16 mouse cellular contexts compared by ENCODE assay signal in the genomic region with DNA sequence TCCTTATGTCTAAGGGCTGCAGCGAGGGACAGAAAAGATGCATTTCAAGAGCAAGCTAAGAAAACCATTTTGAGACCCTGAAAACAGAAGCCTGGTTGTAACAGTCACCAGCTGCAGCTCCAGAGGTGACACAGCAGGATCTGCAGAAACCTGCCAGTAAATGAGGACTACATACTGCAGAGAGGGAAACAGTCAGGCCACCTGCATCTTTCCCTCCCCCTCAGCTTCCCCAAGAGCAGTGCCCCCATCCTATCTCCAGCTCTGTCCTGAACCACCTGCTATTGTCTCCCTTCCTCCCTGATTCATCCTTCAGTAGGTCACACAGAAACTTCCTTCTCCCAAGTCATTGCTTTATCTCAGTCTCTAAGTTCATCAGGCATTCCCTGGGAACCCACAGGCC.
"Had no signal": no experiment of that assay in that cellular context is flagged by ENCODE, and none has a peak within 500 bp of the region (broad histone marks: within the 10 kb centered on the region; RNA-seq: fewer than 3 reads in every experiment).

No protein-coding gene starts in this region.

- H3K27me3 ChIP-seq: lung, embryonic 15.5 days; megakaryocyte, embryonic 14.5 days; midbrain, embryonic 13.5 days; midbrain, embryonic 15.5 days; neural tube, embryonic 12.5 days; stomach, embryonic 15.5 days had no signal

- H3K9me3 ChIP-seq: lung, embryonic 15.5 days; midbrain, embryonic 13.5 days; midbrain, embryonic 15.5 days; neural tube, embryonic 12.5 days; stomach, embryonic 15.5 days had no signal

- H3K27ac ChIP-seq: lung, embryonic 15.5 days; macrophage; midbrain, embryonic 13.5 days; midbrain, embryonic 15.5 days; neural tube, embryonic 12.5 days; stomach, embryonic 15.5 days; stomach, postnatal 0 days had no signal

- H3K4me3 ChIP-seq: lung, embryonic 15.5 days; megakaryocyte, embryonic 14.5 days; midbrain, embryonic 13.5 days; midbrain, embryonic 15.5 days; neural tube, embryonic 12.5 days; stomach, embryonic 15.5 days had no signal

- ATAC-seq: lung, postnatal 0 days; midbrain, embryonic 13.5 days; midbrain, embryonic 15.5 days had no signal

- H3K4me1 ChIP-seq: lung, embryonic 15.5 days; megakaryocyte, embryonic 14.5 days; midbrain, embryonic 13.5 days; midbrain, embryonic 15.5 days; neural tube, embryonic 12.5 days; stomach, embryonic 15.5 days had no signal

- H3K4me2 ChIP-seq: lung, embryonic 15.5 days; midbrain, embryonic 11.5 days; midbrain, embryonic 13.5 days; midbrain, embryonic 15.5 days; neural tube, embryonic 12.5 days; stomach, embryonic 15.5 days had no signal

- DNase-seq: lung, adult 2 months; lung, postnatal 14 days; lung, postnatal 36 days; right cerebral cortex, postnatal 14 days; thymus, adult 2 months; thymus, postnatal 36 days had no signal

- H3K9ac ChIP-seq: lung, embryonic 15.5 days; midbrain, embryonic 13.5 days; midbrain, embryonic 15.5 days; neural tube, embryonic 12.5 days; stomach, embryonic 15.5 days had no signal

- H3K36me3 ChIP-seq: lung, embryonic 15.5 days; midbrain, embryonic 13.5 days; midbrain, embryonic 15.5 days; neural tube, embryonic 12.5 days; stomach, embryonic 15.5 days had no signal
